Mouse (Mus musculus) small intestine, adult 2 months (tissue): ENCODE measurements around the gene Wdr92.

ENCODE experiments used
- CTCF ChIP-seq: fragments of 200-500 bp; IDR thresholded peaks from 2 replicates; pipeline ENCODE4 v1.5.1; 2012; ENCODE audit warnings: low read depth, mild to moderate bottlenecking, control low read depth, inconsistent platforms, low read length, moderate library complexity, mixed read lengths; ENCODE audit not compliant: insufficient replicate concordance, insufficient read length; ENCODE audit errors: extremely low read depth
- POLR2A ChIP-seq: fragments of 200-500 bp; IDR thresholded peaks from 2 replicates; pipeline ENCODE4 v1.6.1; 2012; ENCODE audit warnings: low read depth, mild to moderate bottlenecking, control low read depth, inconsistent platforms, low read length, moderate library complexity

DNA sequence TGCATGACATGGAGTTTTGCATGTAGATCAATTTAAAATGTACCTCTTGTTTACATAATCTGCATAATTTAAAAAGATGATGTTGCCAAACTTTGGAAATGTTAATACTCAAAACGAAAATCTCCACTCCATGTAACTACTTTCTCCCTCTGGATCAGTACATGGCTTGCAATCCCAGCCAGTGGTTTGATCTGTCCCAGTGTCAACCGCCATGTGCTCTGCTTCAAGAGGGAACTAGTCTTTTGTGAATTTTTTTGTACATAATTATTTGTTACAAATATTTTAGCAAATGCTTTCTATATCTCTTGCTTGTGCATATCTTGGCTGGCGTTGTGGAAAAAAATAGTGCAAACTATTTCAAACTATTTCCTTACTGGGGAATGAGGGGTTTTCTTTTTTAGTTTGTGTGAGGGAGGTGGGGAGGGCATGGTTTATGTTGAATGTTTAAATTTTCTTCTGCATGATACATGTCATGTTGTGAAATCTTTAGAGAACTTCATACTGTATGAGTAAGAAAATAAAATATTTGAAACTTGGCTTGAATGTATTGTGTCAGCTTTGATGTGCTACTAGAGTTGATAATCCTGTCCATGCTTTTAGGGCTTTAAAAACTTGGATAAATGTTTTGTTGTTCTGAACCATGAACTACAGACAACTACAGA, 18.1 kb downstream of the Wdr92 start:
- TF ChIP-seq CTCF (no peak), POLR2A (no peak)
